Mouse (Mus musculus) erythroblast, adult 5-6 weeks (primary cell): ENCODE measurements around the gene Wnt7b. TPM values are rescaled to one million over a fixed set of nuclear protein-coding genes. Genes with fewer than 3 reads are reported as not detected.

Experiments
- ATAC-seq: replicated peaks from 2 replicates; pipeline ENCODE4 v1.8.0; 2016; ENCODE audit warnings: moderate number of reproducible peaks, mild to moderate bottlenecking, moderate TSS enrichment, inconsistent platforms; ENCODE audit not compliant: poor library complexity, low FRiP score, severe bottlenecking
- total RNA-seq, 2 experiments: library from RNA; stranded (forward) in 1 of 2; stranded (reverse) in 1 of 2; fragments of 150-400 nt in 1 of 2; fragments of 200-764, 138-1000 nt in 1 of 2; gene quantifications; 2 replicates each; pipeline versions ENCODE4 v1.2.3 to v1.2.4; 2015 to 2017; ENCODE audit warnings: low replicate concordance in 2 of 2

Wnt7b gene
- total RNA-seq, 2 experiments from 2014 or later, result not detected

DNA sequence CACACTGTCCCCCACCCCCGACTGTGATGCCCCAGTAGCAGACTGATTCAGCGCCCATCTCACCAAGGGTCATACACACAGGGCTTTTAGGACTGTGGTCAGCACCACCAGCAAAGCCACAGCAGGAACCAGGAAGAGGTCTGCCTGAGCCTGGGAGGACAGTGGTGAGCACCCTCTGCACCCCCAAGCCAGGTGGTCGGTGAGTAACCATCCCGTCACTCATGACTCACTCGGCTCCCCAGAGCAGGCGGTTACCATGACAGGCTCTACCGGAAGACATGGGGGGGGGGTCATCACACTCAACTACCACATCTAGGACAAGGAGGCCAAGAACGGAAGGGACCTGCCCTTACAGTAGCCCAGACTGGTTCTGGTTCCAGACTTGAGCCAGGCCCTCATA, 7.7 kb downstream of the Wnt7b start:
- ATAC-seq, result no peak

DNA sequence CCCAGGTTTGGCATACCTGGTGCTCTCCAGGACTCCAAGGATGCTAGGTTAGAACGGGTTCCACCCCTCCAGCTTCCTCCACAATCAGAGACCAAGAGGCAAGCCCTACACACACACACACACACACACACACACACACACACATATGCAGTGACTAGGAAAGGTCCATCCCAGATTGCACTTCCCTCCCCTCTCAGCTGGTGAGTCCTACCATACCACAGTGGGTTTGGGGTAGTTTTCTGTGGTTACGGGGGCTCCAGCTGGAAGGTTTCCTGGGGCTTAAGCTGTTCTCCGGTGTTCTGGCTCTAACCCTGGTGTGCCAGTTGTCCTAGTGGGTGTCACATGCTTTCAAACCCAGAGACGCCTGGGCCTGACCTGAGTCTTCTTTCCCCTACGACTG, 8.2 kb downstream of the Wnt7b start:
- ATAC-seq, result no peak

DNA sequence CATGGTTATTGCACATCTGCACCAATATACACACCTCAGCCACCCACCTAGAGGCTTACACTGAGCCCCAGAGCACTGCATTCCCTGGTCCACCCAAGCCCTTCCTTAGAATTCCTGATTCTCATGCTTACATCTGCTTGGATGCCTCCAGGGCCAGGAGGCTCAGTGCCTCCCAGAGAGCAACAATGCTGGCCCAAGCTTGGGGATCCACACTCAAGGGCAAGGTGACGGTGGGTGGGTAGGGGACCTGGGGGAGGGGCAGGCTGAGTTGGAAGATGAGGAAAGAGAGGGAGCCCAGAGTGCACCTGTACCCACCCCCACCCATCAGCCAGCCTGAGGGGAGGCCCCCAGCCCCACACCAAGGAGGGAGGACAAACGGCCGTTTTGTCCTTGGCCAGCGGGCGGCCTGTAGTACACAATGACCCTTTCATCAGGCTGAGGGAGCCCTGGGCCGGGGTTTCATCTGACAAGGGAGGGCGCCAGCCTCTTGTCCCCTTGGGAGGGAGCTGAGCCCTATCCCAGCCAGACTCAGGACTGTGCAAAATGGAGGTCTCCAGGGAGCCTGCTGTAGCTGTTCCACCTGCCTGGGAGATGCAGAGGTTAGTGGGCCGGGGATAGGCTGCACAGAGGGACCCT, 9.5 kb downstream of the Wnt7b start:
- no peak for ATAC-seq

DNA sequence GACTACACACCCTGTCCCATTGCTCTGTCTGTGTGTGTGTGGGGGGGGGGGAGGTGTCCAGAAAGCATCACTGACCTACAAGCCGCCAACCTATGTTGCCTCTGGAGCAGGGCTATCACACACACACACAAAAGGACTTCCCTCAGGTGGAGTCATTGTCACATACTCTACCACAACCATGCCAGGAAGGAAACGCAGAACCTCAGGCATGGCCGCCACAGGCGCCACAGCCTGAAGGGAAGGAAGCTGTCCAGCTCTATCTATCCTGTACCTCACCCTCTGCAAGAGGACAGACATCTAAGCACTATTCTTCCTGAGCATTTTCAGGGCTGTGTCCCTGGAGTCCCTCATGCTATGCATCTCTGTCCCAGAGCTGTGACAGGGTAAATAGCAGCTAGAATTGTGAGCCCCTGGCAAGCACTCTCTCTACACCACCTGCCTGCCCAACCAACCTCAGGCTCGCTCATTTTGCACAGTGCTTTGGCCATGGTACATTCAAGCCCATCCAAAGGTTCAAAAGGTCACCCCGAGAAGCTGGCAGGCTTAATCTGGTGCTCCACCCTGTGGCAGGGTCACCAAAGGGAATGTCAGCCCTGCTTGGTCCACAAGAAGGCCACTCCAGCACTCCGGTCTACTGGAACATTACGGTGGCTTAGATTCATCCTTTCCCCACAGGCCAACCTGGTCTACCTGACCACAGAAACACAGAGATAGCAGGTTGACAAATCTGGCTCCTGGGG, 12.1 kb downstream of the Wnt7b start:
- ATAC-seq, result no peak

DNA sequence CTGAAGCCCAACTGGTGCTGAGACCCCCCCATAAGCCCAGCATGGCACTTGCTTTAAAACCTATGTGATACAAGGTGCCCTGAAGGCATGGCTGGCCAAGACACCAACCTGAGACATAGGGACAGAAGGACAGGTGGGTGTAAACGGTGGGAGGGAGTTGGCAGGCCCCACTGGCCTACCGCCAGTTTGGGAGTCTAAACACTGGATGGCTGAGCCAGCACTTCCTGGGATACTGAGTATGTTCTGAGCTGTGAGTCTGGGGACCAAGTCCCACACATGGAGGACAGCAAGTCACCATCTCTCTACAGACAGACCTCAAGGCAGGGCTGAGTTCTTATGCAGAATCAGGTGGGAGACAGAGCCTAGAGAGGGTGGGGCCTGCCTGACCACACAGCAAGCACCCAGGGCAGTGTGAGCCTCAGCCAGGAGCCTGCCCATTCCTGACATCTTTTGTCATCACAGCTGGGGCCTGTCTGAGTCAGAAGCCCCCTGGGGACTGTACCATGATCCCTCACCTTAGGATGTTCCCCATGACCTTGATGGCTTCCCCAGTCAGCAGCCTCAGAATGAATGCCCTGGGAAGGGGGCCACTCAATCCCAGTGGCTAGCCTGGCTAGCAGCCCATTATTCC, 13.0 kb downstream of the Wnt7b start:
- ATAC-seq, result no peak

DNA sequence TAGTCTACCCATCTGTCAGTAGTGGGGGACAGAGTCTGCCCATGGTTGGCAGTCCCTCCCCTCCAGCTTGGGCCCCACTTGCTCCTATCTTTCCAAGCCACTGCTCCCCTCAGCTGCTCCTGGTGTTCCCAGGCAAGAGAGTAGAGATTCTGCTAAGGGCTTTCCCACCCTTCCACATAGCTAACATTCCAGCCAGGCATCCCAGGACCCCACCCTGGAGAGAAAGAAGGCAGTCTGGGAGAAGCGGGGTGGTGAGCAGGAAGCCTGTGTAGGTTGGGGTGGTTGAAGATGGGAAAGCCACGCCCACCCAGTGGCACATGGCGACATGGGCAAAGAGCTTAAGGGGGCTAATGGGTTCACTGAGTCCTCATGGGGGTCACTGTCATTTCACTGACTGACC, 13.9 kb downstream of the Wnt7b start:
- no peak for ATAC-seq

DNA sequence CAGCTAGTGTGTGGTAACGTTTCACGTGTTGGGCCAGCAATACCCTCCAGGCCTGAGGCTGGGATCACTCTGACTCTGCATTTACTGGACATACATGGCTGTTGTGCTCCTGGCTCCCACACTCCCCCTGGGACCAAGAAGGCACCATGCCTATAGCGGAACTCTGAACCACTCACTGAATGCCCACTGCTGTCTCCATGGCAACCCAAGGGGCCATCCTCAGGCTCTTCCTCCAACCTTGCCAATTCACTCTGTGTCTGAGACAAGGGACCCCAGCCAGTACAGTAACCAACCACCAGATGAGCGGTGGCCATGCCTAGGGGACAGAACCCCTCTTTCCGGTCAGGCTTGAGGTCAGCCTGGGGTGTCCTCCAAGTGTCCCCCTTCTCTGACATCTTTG, 17.3 kb downstream of the Wnt7b start:
- no peak for ATAC-seq

DNA sequence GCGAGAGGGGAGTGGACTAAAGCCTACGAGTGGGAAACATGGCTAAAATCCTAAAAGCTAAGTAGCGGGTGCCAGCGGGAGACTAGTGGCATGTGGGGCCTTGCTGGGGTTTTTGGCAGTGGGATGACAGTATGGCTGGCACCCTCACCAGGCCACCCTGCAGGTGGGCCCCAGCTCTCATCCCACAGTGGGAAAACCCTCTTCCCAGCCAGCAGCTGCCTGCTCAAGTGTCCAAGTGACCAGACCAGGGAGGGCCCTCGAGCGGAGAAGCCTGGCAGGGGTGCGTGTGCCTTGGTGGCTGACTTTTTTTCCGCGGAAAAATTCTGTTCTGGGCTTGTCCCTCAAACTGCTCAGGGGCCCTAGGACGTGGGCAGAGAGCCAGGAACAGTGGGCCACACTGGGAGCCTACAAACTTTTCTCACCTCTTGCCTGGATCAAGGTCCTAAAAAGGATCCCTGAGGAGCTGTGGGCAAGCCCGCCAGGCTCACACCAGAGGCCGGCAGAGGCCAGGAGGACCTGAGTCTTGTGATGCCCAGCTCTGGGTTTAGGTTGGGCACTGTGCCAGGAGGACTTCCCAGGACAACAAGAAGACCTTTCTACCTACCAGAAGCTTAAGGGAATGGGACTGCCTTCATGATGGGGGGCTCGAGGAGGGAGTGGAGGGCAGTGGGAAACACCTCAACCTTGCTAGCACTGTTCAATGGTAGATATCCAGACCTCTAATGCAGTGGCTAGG, 18.1 kb downstream of the Wnt7b start:
- ATAC-seq, result no peak

DNA sequence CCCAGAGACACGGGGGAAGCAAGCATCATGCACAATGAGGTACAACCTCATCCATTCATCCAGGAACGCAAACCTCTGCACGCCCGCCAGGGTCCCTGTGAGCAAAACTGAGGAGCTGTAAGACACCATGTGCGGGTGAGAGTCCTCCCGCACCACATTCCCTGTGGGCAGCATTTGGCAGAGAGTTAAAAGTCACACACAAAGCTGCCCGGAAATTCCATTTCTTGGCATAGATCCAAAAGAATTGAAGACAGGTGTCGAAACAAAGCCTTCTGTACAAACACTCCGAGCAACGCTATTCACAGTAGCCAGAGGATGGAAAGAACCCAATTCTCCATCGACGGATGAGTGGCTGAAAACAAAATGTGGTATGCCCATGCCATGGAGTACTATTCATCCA, 20.3 kb downstream of the Wnt7b start:
- ATAC-seq, result no peak

DNA sequence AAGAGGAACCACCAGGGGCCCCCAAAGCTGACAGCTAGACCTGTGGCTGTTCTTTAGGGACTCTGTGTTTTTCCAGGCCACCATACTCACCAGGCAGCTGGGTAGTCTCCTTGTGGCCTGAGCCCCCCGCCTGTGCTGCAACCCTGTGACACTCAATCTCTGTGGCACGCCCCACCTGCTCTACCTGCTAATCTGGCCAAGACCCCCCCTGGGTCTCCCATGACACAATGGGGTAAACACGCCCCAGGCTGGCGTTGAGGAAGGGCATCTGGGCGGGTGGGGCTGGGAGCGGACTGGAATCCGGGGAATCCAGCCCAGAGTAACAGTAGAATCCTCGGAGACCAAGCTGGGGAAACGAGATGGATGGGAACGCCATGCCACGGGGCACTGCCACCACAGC, 21.4 kb downstream of the Wnt7b start:
- no peak for ATAC-seq

DNA sequence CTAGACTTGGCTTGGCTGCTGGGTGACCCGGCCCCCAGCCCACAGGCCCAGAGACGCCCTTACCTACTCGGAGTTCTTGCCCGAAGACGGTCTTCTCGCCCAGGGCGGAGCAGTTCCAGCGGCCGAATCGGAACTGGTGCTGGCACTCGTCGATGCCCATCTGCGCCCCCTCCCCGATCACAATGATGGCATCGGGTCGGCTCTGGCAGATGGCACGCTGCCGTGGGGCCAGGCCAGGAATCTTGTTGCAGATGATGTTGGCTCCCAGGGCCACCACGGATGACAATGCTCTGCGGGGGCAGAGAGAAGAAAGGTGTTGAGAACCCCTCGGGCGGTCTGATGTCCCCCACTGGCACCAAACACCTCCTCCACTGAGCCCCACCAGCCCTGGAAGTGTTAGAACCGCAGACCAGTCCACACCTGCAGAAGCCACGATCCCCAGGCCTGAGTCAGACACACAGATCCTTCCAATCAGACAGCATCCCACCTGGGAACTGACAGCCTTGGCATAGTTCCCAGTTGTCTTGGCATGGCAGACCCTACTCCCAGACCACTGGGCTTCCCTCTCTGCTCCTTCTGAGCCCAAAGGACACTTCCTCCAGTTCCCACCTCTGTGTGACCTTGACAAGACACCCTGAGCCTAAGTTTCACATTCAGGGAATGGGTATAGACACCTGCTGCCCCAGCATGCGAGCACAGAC, 23.3 kb downstream of the Wnt7b start:
- no peak for ATAC-seq

DNA sequence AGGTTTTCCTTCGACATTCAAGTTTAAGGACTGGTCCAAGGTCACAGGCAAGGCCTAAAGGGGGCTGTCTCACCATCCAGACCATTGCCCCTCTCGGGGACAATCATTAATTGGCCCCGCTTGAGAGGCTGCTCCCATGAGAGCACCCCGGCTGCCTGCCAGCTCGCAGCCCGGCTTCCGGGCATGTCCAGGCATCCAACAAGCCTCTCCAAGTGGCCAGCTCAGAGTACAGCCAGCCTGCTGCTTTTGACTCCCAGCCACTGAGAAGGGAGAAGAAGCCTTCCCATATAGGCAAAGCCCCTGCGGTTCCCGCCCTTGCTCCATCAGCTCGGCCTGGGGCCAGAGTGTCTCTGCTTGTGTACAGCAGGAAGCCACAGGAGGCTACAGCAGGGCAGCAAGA, 26.5 kb downstream of the Wnt7b start:
- no peak for ATAC-seq

DNA sequence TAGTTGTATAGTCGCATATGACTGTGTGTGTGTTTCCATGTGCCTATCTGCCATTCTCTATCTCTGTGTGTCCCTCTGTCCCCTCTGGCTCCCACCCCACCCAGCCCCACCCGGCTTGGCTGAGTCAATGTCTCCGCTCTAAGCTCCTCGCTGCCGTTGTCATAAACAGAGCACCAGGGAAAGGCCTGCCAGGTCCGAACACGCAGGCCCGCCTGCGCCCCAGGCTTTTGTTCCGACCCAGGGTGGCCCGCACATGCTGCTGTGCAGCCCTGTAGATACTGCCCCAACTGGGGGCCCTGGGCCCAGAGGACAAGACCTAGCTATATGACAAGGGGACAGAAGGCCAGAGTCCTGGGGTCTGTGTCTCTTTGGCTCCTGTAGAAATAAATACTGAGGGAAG, 28.9 kb downstream of the Wnt7b start:
- no peak for ATAC-seq

DNA sequence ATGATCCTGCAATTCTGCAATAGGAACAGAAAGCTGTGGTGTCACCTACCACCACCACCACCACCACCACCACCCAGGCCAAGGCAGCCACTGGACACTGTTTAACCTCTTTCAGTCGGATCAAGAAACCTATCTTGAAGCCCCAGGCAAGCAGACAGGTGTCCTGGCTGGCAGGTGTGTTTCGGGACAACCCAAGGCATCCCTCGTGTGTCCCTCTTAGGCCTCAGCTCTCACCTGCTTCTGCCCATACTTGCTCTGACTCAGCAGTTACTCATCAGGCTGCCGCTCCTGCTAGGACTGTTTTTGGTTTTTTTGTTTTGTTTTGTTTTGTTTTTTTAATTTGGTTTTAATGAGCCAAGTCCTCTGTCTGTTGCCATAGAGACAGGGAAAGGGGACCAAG, 35.8 kb downstream of the Wnt7b start:
- no peak for ATAC-seq

DNA sequence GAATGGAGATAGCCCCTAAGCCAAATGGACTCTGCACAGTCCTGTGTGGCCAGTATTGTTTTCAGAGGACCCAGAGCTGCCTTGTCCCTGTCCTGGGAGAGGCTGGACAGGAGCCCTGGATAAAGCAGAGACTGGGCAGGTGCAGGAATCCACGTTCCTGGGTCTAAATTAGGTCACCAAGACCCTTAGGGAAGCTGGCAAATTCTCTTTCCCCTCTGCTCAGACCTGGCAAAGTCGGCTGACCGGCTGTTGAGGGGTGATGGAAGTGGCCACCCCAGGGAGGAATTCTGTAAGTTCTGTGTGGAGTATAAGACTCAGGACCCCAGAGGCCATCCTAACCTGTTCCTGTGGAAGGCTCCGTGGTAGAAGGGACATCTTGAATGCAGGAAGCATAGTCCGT, 36.9 kb downstream of the Wnt7b start:
- no peak for ATAC-seq

DNA sequence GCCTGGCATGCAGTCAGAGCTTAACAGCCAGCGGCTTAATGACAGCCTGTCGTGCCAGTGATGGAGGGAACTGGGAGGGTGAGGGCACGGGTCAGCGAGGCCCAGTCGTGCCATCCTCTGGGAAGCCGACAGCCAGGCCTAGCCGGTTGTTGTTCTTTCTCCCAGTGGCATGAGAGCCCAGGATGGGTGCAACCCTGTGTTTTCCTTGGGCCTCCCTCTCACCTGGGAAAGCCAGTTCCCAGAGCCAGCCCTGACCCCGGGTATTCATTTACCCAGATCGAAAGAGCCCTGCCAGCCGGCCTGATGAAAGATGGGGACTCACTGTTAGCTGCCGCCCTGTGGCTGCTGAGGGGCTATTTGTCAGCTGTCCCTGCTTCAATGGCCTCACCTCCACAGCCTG, 44.1 kb downstream of the Wnt7b start:
- ATAC-seq, result no peak

DNA sequence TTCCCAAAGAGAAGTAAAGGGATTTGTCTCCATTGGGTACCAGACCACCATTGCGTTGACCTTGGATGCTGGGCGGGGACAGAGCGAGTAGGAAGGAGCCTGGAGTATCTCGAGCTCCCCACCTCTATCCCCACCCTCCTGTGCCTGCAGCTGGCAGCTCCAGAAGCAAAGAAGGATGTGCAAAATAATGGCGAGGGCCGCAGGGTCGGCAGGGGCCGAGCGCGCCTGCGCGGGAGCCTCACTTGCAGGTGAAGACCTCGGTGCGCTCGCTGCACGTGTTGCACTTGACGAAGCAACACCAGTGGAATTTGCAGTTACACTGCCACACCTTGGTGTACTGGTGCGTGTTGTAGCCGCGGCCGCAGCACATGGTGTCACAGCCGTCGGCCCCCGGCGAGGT, 45.1 kb downstream of the Wnt7b start:
- no peak for ATAC-seq

DNA sequence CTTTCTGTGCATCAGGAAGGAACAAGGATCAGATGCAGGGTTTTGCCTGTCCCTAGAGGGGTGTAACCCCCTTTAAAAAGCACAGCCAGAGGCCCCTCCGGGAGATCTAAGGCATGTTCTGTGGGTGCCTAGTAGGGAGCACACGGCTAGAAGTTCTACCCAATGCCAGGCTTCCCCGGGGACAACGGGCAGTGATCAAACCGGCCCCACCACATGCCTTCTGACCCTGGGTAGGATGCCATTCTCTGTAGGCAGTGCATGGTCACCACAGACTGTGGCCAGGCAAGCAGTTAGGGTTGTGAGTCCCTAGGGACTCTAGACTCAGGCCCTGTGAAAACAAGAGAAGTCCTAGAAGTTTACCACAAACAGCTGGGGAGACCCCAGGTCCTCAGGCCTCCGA, 47.6 kb downstream of the Wnt7b start:
- no peak for ATAC-seq

DNA sequence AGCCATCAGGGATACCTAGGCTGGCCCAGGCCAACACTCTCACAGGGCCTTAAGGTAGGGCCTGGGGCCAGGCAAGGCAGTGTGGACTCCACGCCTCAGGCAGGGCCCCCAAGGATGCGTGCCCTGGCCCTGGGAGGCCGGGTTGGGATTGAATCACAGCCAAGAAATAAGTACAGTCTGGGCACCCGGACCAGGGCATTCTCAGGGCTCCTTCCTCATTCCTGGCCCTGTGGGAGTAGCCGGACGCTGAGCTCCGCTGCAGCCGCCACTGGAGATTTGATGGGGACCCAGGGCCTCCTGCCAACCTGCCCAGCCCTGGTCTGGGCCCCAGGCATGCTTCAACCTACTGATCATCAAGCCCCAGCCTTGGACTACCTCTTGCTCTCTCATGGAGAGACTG, 48.1 kb downstream of the Wnt7b start:
- ATAC-seq, result no peak

DNA sequence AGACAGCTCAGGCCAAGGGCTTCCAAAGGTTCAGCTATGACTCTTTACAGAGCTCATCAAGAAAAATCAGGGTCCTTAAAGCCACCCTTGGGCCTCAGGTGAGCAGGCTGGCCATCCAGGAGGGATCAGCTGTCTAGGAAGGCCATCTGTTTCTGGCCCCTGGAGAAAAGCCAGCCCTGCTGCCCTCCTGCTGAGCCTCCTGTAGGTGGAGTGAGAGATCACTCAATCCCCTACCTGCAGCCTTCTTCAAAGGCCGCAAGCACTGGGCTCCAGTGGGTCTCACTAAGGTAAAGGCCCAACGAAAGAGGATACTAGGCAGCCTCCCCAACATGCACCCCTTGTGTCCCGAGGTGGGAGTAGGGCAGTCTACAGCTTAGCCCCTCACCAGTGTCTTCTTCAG, 50.2 kb downstream of the Wnt7b start:
- ATAC-seq, result no peak
